Mouse (Mus musculus): ENCODE measurements around the gene Atf7ip2.
"Not testable (repeated sequence)": the region's sequence is repeated elsewhere in the genome, so short reads cannot be mapped to it uniquely, and the experiment has no call there.

The Atf7ip2 gene

DNA sequence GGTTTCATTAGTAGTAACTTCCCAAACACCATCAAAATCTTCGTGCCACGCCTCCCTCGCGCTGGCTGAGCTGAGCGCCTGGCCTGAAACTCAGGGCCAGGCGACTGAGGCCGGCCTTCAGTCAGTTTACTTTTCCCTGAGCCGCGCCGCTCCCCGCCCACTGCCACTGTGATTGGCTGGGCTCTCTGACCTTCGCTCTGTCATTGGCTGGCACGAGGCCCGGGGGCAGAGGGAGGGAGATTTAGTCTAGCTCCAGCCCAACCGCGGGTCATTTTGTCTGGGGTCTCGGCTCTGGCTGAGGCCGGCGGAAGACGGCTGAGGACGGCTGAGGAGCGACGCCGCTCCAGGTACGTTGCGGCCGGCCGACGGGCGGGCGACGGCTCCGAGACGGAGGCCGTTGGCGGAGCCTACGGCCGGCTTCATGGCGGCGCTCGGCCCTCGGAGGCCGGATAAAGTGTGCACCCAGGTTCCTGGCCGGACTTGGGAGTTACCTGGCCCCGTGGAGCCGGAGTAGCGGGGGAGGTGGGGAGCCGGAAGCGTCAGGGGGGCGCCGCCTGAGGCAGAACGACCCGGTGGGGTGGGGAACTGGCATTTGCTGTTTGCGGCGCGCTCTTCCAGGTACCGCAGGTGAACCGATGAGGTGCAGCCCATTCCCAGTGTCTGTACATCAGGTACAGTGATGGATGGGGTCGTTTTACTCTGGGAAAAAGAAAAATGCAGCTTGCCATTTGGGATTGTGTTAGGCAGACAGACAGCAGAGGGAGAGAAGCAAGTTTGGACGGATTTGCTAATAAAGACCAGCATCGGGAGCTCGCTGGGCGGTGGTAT is at the start of gene Atf7ip2:
TSS of gene Atf7ip2 (plus strand) at position 34 of the 828 bp plus-strand sequence.
- peak; percentile 56 for DNase-seq

DNA sequence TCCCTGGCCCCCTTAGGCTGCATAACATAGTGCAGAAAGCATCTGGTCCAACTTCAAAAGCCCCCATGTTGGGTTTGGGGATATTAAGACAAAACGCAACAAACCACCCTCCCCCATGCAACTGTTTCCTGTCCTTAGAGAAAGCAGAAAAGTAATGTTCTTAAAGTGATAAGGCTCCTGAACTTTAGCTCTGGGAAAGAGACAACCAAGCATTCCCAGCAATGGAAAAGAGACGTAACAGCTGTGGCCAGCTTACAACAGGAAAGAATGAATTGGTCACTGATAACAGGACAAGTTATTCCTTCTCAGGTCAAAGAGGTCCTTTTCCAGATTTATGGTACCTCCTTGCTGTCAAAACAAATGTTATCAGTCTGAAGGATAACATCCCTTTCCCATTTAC is 49.3 kb upstream of the Atf7ip2 start:
- DNase-seq: no peak

DNA sequence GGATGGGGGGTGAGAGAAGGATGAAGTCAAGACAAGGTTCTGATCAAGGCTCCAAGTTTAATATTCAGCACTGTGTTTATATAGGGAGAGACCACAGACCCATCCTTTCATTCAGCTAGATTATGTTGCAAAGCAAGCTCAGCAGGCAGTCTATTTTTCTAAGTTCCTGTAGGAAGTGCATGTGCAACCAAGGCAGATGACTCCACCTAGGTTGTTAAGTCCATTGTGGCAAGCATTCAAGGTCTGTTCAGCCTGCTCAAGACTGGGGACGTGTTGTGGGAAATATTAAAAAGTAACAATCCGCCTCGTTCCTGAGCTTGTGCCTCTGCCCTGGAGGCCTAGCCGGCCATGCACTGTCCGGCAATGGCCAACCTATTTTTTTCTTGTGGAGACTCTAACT is 45.1 kb upstream of the Atf7ip2 start:
- DNase-seq: no peak

DNA sequence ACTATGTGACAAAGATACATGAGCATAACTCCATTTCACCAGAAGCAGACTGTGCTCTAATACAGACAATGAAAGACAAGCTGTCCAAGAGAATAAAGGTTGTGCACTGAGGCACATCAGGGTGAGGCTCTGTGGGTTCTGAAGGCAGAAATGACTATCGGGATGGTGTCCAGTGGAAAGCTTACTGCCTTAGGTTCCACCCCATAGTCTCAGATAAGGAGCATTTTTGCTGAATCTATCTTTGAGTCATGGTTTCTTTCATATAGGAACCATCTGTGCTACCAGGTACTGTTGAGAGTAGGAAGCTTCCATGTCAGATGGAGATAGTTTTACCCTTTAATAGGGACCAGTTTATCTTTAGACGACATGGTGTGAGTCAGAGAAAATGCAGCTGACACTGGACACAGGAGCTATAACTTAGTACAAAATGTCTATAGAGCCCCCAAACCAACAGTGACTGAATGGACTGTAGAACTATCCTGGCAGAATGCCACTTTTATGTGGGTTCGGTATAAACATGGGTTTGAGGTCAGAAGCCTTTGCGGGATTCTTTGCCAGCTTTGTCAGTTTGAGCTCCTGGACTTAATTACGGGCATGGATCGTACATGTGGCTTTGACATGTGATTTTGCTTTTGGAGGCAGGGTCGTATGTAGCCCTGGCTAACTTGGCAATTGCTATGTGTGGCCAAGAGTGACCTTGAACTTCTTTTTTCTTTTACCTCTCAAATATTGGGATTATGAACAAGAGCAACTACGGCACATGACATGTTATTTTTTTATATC is 23.2 kb upstream of the Atf7ip2 start:
- DNase-seq: no peak

DNA sequence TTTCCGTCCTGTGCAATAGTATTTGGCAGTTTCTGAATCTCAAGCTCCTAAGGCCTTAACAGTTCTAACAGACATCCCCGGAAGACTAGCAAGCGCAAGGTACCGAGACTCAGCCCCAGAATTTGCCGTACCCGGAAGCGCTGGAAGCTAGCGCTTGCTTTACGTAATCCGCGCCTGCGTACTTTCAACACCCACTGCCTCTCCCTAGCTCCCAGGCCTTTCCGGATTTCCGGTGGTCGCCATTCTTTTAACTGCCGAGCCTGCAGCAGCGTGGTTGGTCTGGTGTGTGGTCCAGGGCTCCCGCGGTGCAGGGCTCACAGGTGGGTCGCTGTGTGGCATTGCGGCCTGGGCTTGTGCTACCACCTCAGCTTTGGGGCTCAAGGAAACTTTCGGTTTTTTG is 22.5 kb upstream of the Atf7ip2 start, which contains the start of gene Rpl39l:
TSS of gene Rpl39l (plus strand) at position 222 of the 400 bp plus-strand sequence.
- no peak for DNase-seq

DNA sequence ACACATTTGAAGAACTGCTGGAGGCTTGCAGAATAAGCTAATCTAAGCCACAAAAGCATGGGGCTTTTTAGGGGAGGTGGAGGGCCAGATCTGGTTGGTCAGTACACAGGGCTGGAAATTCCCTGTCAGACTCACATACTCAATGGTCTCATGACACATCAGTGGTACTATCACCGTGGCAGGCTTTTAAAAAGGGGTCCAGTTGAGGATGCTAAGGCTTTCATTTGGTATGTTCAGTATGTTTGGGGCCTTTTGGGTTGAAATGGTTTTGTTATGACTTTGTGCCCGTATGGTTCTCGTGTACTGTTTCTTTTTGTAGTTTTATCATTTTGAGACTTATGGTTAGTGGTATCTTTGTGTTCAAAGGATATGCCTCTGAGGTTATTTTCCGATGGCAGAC is 21.2 kb upstream of the Atf7ip2 start:
- no peak for DNase-seq

DNA sequence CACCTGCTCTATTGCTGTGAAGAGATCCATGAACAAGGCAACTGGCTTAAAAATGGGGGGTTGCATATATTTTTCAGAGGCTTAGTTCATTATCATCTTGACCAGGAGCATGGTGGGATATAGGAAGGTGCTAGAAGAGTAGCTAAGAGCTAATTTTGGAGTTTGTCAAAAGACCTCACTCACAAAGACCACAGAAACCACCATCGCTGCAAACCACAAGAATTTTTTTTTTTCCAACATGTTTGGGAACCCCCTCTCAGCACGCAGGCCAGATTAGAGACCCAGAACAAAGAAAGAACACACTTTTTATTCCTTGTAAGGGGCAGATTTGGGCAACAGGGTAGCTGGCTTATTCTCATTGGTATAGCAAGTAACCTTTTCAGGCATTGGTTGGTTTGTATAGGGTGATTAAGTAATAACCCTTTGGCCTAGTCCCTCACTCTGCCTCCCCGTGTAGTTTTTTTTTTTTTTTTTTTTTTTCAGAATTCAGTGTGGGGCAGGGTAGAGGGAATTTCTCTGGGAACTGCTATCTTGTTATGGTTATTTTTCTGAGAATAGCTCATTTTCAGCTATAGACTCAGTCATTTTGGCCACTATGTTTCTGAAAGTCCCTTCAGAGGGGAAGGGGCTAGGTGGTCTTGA is 20.2 kb upstream of the Atf7ip2 start:
- no peak for DNase-seq

DNA sequence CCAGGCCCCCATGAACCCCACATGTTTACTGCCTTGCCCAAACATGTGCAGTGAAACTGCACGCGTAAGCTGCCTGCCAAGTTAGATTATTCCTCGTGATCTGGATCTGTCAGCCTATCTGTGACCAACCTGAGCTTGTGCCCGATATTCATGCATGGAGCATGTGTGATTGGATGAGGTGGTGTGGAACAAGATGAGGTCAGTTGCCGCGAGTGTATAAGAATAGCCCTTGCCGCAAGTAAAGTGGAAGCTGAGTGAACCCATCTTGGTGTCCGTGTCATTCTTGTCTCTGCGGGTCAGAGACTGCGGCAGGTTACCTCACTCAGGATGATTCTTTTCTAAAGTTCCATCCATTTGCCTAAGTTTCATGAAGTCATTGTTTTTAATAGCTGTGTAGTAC is 5.1 kb upstream of the Atf7ip2 start:
- not testable (repeated sequence) for DNase-seq

DNA sequence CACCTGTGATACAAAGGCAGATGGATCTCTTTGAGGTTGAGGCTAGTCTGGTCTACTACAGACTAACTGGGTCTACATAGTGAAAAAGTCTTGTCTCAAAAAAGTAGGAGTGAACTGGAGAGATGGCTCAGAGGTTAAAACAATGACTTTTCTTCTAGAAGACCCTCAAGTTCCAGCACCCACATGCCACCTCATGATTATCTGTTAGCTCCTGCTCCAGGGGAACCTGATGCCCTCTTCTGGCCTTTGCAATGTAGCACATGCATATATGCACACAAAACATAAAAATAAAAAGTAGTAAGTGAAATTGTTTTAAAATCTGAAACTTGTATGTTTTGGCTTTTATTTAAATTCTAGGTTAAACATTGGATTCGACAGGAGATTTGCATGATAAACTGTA is 16.3 kb downstream of the Atf7ip2 start:
- no peak for DNase-seq

DNA sequence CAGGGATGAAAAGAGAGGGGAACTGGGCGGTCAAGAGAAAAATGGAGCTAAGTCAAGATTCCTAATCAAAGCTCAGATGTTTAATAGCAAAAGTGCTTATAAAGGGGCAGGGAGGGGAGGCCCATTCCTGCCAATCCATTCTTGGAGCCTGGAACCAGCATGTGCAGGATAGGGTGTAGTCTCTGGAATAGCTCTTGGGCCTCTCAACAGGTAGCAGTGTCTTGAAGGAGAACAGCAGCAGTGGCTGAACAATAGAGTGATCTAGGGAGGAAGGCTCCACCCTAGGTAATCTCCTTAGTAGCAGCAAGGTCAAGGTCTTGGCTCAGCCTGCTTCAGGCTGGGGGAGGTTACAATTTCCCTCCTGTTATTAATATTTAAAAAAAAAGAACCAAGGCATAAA is 23.9 kb downstream of the Atf7ip2 start:
- DNase-seq: not testable (repeated sequence)

DNA sequence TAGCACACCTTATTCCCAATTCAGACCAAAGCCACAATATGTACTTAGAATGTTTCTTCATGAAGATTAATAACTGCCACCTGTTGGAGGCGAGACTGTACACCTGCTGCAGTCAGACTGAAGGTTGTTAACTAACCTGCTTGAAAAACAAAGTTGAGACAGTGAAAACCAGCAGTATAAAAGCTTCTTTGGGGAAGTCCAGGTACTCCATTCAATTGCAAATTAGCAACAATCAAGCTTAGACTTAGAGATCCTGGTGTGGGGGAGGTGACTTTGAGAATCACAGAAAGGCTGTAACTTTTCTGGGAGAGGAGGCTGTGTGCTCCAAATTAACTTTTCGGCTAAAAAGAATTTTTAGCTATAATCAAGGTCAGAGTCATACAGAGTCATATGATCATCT is 24.5 kb downstream of the Atf7ip2 start:
- DNase-seq: not testable (repeated sequence)

DNA sequence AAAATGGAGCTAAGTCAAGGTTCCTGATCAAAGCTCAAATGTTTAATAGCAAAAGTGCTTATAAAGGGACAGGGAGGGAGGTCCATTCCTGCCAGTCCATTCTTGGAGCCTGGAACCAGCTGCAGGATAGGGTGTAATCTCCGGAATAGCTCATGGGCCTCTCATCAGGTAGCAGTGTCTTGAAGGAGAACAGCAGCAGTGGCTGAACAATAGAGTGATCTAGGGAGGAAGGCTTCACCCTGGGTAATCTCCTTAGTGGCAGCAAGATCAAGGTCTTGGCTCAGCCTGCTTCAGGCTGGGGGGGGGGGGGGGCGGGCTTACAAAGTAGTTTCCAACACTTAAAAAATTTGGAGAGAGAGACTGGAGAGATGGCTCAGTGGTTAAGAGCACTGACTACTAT is 34.8 kb downstream of the Atf7ip2 start:
- DNase-seq: no peak

DNA sequence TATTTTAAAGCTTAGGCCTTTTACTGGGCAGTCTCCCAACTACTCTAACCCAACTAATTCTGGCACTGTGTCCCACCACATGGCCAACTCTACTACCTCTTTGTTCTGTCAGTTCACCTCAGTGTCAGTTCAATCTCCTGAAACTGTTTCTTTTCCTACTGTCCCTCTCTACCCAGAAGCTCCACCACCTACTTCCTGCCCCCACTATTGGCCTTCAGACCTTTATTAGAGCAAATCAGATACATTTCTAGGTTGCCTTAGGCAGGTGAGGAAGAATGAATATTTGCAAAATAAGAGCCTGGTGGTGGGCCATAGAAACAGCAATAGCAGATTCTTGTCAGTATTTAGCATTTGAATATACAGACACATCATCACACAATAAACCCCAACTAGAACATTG is 44.1 kb downstream of the Atf7ip2 start:
- DNase-seq: no peak

DNA sequence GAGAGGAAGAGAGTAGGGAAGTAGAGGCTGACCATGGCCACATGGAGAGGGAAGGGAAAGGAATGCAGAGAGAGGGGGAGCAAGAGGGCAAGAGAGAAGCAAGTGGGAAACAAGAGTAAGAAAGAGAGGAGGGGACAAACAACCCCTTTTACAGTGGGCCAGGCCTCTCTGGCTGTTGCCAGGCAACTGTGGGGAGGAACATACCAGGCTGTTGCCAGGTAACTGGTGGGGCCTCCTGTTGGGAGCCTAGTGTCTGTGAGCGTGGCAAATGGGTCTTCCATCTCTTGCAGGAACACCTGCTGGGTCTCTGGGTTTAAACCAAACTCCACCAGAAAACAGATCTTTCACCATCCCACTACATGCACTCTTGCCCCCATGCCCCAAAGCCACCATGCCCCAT is 61.5 kb downstream of the Atf7ip2 start:
- no peak for DNase-seq

DNA sequence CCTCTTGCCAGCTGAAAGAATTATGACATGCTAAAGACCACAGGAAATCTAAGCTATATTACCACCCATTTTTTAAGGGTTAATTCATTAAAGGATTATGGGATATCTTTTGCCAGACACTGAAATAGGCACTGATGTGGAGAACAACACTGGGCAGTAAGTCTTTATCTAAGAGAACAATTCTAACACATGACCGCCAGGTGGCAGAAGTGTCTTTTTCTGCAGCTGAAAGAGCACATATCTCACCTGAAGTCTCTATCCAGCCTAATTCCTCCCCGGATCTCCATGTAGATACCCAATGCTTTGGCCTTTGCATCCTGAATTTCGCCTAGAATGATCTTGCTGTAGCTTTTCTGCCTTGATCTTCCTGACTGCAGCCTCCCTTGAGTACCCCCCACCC is 79.7 kb downstream of the Atf7ip2 start:
- peak; percentile 42 for DNase-seq

DNA sequence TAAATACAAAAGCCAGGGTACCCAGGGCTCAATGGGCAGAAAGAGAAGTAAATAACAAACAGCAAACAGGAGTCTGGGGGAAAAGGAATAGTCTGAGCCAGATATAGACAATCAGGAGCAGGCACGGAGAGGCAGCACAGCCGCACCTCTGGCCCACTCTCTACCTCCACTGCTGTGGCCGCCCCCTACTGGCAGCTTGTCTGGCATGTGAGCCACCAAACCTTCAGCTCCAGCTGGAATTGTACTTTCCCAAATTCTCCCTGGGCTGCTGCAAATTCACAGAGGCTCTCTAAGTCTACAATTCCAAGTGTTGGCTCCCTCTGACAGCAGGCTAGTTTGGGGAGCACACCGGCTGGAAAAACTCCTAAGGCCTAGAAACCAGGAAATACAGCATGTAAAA is 82.0 kb downstream of the Atf7ip2 start:
- no peak for DNase-seq

DNA sequence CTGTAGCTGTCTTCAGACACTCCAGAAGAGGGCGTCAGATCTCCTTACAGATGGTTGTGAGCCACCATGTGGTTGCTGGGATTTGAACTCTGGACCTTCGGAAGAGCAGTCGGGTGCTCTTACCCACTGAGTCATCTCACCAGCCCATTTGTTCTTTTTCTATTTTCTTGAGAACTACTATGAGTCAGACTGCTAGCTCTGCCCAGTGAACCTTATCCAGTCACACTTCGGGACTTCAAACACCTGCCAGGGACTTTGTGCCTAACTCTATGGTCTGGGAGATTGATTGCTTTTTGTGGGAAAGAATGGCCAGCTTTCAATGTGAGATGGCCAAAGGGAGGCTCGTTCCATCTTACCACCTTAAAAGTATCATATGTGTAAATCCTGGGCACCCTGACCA is 84.3 kb downstream of the Atf7ip2 start:
- DNase-seq: not testable (repeated sequence)

DNA sequence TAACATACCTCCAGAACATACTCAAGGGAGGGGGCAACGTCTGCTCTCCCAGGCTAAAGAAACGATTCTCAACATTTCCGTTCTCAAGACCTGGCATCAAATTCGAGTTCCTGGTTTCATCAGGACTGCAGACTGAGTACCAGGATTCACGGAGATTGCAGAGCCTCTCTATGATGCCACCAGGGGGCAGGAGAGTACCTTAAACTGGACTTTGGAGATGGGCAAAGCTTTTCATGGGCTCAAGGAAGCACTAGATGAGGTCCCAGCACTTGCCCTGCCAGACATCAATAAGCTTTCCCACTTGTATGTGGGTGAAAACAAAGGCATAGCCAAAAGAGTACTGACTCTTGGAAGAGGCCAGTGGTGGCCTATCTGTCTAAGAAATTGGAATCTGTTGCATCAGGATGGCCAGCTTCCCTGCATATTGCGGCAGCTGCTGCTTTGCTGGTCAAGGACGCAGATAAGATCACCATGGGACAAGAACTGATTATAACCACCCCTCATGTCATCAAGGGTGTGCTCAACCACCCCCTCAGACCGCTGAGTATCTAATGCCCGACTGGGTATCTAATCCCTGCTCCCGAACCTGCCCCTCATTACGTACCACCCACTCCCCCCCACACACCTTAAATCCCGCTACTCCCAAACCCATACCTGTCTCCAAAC is 87.9 kb downstream of the Atf7ip2 start:
- DNase-seq: peak; percentile 71

DNA sequence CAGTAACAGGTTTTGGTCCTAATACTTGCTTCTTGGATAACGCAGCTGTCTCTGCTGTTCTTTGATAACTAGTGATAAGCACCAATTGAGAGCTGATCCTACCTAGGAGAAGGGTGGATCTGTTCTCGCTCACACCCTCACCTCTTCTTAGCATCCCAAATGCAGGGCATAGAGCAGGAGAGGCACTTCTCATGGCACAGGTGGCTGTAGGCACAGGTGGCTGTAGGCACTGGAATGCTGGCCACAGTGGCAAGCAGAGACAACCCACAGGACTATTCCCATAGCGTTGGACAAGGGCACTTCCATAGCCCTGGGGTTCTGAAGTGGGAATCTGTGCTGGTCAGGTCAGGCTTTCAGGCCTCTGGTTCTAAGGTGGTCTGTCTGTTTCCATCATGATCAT is 89.4 kb downstream of the Atf7ip2 start:
- DNase-seq: no peak

DNA sequence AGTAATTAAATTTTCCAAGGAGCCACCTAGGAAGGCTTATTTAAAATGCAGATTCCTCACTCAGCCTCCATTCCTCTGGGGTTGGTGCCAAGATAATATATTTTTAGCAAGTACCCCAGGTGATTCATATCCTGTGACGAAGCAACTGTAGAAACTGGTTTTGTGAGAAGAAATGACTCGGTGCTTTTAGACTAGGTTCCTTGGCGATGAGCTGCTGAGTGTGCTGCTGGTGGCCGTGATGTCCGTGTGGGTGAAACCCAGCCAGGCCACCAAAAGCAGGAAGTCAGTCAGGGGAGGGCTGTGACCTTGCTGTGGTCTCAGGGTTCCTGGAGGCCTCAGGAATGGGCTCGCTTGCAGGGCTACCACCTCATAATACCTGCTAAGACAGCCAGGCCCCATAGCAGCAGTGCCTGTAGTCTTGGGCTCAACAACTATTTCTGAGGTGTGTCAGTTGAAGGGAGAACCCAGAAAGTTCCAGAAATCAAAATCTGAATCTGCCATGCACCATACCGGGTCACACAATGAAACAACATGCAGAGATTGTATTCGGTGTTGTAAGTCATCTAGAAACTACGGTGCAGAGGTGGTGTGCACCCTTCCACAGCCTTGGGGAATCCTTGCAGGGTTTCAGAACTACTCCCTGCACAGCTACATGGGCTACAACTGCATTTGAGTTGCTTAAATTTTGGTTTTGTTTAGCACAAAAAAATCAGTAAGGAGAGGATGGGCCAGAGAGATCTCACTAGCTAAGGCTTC is 94.2 kb downstream of the Atf7ip2 start:
- no peak for DNase-seq

DNA sequence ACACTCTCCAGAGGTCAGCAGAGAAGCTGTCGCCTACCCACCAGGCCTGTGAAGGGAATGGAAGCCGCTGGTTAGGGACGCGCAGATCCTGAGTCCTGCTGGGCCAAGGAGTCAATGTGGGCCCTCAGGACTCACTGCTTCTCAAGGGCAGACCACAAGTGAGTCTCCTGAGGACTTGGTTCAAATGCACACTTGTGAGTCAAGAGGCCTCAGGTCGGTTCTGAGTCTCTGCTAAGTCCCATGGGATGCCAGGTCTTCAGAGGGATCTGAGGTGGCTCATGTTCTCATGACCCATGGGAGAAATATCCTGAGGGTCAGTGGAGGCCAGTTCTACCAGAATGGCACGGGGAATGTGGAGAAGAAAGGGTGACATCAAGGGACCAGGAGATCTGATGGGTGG is 95.6 kb downstream of the Atf7ip2 start:
- no peak for DNase-seq

Data from cerebellum, adult 8-10 months (tissue).